In the genomic region with DNA sequence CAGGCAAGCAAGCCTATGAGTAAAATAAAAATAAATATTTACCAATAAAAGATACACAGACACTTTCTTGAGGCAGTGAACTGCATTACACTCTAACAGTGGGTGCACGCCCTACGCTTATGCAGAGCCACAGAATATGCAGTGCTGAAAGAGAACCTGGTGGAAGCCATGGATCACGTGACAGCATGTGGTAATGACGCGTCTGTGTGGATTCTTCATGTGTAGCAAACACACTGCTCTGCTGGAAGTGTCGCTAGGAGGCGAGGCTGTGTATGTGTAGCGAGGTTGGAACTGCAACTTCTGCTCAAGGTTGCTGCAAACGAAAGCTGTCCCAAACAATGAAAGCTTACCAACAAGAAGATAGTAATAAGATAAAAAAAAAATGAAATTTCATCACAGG, we compare ENCODE assay signal across 13 mouse cellular contexts.
DNase-seq lines count a peak whose midpoint lies in the region; ATAC-seq and TF ChIP-seq lines count a peak whose summit lies in the region.
"Had no signal": no experiment of that assay in that cellular context is flagged by ENCODE, and none has a peak within 500 bp of the region (broad histone marks: within the 10 kb centered on the region; RNA-seq: fewer than 3 reads in every experiment).

No protein-coding gene starts in this region.

- peaks cover 59% of the 10 kb centered on the region for H3K4me1 ChIP-seq in forebrain, embryonic 16.5 days (replicated peaks; ENCODE audit: control insufficient read depth, insufficient read depth, low read length)
- peaks cover 63% of the 10 kb centered on the region for H3K4me1 ChIP-seq in midbrain, embryonic 16.5 days (ENCODE audit: control insufficient read depth, insufficient read depth, low read length)

- no peak overlapping the region for H3K4me2 ChIP-seq in forebrain, embryonic 16.5 days (ENCODE audit: low read length)
- H3K4me2 ChIP-seq in midbrain, embryonic 16.5 days (ENCODE audit: low read length) = no peak overlapping the region
- H3K4me2 ChIP-seq: limb, embryonic 13.5 days had no signal

- H3K9ac ChIP-seq in forebrain, embryonic 16.5 days (replicated peaks; ENCODE audit: low read depth, low read length) = no peak overlapping the region
- H3K9ac ChIP-seq in midbrain, embryonic 16.5 days (ENCODE audit: low read depth, low read length) = no peak overlapping the region
- H3K9ac ChIP-seq: limb, embryonic 13.5 days had no signal

- H3K27ac ChIP-seq in layer of hippocampus, adult 2 months = peak overlapping the region; percentile 89
- H3K27ac ChIP-seq in forebrain, embryonic 16.5 days (ENCODE audit: low read length) = peak overlapping the region; percentile 94
- H3K27ac ChIP-seq in midbrain, embryonic 16.5 days (ENCODE audit: low read length) = peak overlapping the region; percentile 93

- TF ChIP-seq CTCF in layer of hippocampus, adult 2 months (conservative IDR thresholded peaks at IDR 0.05) = peak; percentile 40

- no peaks in the 10 kb centered on the region for H3K9me3 ChIP-seq in forebrain, embryonic 16.5 days (ENCODE audit: control insufficient read depth, low read length)
- H3K9me3 ChIP-seq in midbrain, embryonic 16.5 days (replicated peaks; ENCODE audit: control insufficient read depth, low read length, poor library complexity, severe bottlenecking) = no peaks in the 10 kb centered on the region
- H3K9me3 ChIP-seq: limb, embryonic 13.5 days had no signal

- no peaks in the 10 kb centered on the region for H3K36me3 ChIP-seq in forebrain, embryonic 16.5 days (ENCODE audit: control insufficient read depth, insufficient read depth)
- H3K36me3 ChIP-seq in midbrain, embryonic 16.5 days (ENCODE audit: control insufficient read depth, insufficient read depth, low read length) = no peaks in the 10 kb centered on the region
- H3K36me3 ChIP-seq: limb, embryonic 13.5 days had no signal

- no peak for DNase-seq in layer of hippocampus, adult 2 months (ENCODE audit: low spot score in 2 of 2)
- no peak for DNase-seq in layer of hippocampus, adult 8-10 months (ENCODE audit: low spot score in 2 of 2)
- peak; percentile 22 for DNase-seq in NIH3T3 (ENCODE audit: low read depth)
- DNase-seq in ovary, postnatal 36 days (ENCODE audit: low spot score) = no peak
- DNase-seq in lung, postnatal 4 days = no peak
- DNase-seq: heart, postnatal 14 days; right cerebral cortex, adult 18-20 months; thymus, postnatal 4 days had no signal

- no peak for ATAC-seq in forebrain, embryonic 16.5 days
- no peak for ATAC-seq in midbrain, embryonic 16.5 days
- no peak for ATAC-seq in megakaryocyte-erythroid progenitor cell, adult 5-6 weeks (replicated peaks; ENCODE audit: low FRiP score, low TSS enrichment, poor library complexity, severe bottlenecking)

- no peak overlapping the region for H3K4me3 ChIP-seq in layer of hippocampus, adult 2 months
- no peak overlapping the region for H3K4me3 ChIP-seq in forebrain, embryonic 16.5 days (replicated peaks; ENCODE audit: low read length)
- H3K4me3 ChIP-seq in midbrain, embryonic 16.5 days (ENCODE audit: low read depth, low read length) = no peak overlapping the region
- H3K4me3 ChIP-seq: limb, embryonic 13.5 days had no signal

- no peaks in the 10 kb centered on the region for H3K27me3 ChIP-seq in forebrain, embryonic 16.5 days (replicated peaks; ENCODE audit: control insufficient read depth, insufficient read depth, low read length)
- H3K27me3 ChIP-seq in midbrain, embryonic 16.5 days (ENCODE audit: control insufficient read depth, insufficient read depth, low read depth, low read length) = no peaks in the 10 kb centered on the region
- H3K27me3 ChIP-seq: limb, embryonic 13.5 days; Patski had no signal

- 74% methylated on average over 9 of the region's 9 CpGs for WGBS in forebrain, embryonic 16.5 days
- 80% methylated on average over 9 of the region's 9 CpGs for WGBS in midbrain, embryonic 16.5 days
